Mouse (Mus musculus) embryonic facial prominence, embryonic 13.5 days (tissue): Measurements from ENCODE around the gene Gm11060. TPM values are rescaled to one million over a fixed set of nuclear protein-coding genes. Genes with fewer than 3 reads are reported as not detected.

ENCODE experiments used
- ATAC-seq: fragments of 200-750 bp; cut with Nextera tagmentation; 2 replicates; pipeline ENCODE4 v1.8.0; 2017; ENCODE audit warnings: low read depth; ENCODE audit not compliant: insufficient number of reproducible peaks, insufficient read depth, low FRiP score, low TSS enrichment
- H3K27ac ChIP-seq: fragments of 300-500 bp; sonication (generic); 2 replicates; pipeline ENCODE4 v1.5.1; 2015; ENCODE audit warnings: moderate library complexity, mild to moderate bottlenecking, inconsistent platforms
- H3K27me3 ChIP-seq: fragments of 300-500 bp; sonication (generic); 2 replicates; pipeline ENCODE4 v1.6.1; 2015; ENCODE audit warnings: mild to moderate bottlenecking, inconsistent platforms
- H3K36me3 ChIP-seq: fragments of 300-500 bp; sonication (generic); 2 replicates; pipeline ENCODE4 v1.6.1; 2015; ENCODE audit warnings: mild to moderate bottlenecking, inconsistent platforms
- H3K4me1 ChIP-seq: fragments of 300-500 bp; sonication (generic); 2 replicates; pipeline ENCODE4 v1.6.1; 2015; ENCODE audit warnings: inconsistent platforms
- H3K4me2 ChIP-seq: fragments of 300-500 bp; sonication (generic); 2 replicates; pipeline ENCODE4 v1.6.1; 2015; ENCODE audit warnings: moderate library complexity, mild to moderate bottlenecking, inconsistent platforms
- H3K4me3 ChIP-seq: fragments of 300-500 bp; sonication (generic); 2 replicates; pipeline ENCODE4 v1.5.1; 2015; ENCODE audit warnings: mild to moderate bottlenecking, inconsistent platforms
- H3K9ac ChIP-seq: fragments of 300-500 bp; sonication (generic); 2 replicates; pipeline ENCODE4 v1.6.1; 2015; ENCODE audit warnings: mild to moderate bottlenecking, inconsistent platforms
- H3K9me3 ChIP-seq: fragments of 300-500 bp; sonication (generic); 2 replicates; pipeline ENCODE4 v1.6.1; 2016; ENCODE audit warnings: inconsistent platforms
- WGBS: fragments of 180-500 bp; shearing (Covaris S2); methylation state at CpG from one replicate; pipeline ENCODE4 v1.1.7; 2015; ENCODE audit warnings: mixed read lengths; 5-methylcytosine and 5-hydroxymethylcytosine counted together
- polyA plus RNA-seq: library from polyadenylated mRNA; unstranded; fragments of >200 nt; fragmentation: Nextera tagmentation; extraction: Ambion mirVana; gene quantifications from 2 replicates; pipeline ENCODE4 v1.2.1, GENCODE M21; 2015

Gene Gm11060
- polyA plus RNA-seq, result not detected in 2 replicates

- whole genome bisulfite sequencing, result 70% methylated on average over 2 of the region's 2 CpGs
- Histone ChIP-seq H3K4me3 (no peak within 1 kb of the TSS), H3K27ac (no peak within 1 kb of the TSS), H3K4me1 (peaks cover 9% of the 10 kb centered on the region; the same call in 1 of the 2 replicates), H3K9me3 (no peaks in the 10 kb centered on the region), H3K27me3 (no peaks in the 10 kb centered on the region), H3K36me3 (no peaks in the 10 kb centered on the region), H3K4me2 (no peak within 1 kb of the TSS), H3K9ac (no peak within 1 kb of the TSS)
- ATAC-seq, result no peak
Observed at GRCm38 (mm10) chr2:105091718-105092117, at the start of gene Gm11060. Gene Gm11060, plus strand, starts transcription at chr2:105092018.

GRCm38 (mm10) chr2:105043152-105043551, 48.7 kb upstream of the Gm11060 start:
- Histone ChIP-seq H3K9ac (no peak overlapping the region), H3K4me3 (no peak overlapping the region), H3K4me1 (no peaks in the 10 kb centered on the region), H3K4me2 (no peak overlapping the region), H3K36me3 (no peaks in the 10 kb centered on the region), H3K27me3 (no peaks in the 10 kb centered on the region), H3K9me3 (no peaks in the 10 kb centered on the region), H3K27ac (no peak overlapping the region)
- 80% methylated on average over 4 of the region's 4 CpGs for WGBS
- no peak for ATAC-seq

GRCm38 (mm10) chr2:105048301-105048700, 43.5 kb upstream of the Gm11060 start:
- Histone ChIP-seq H3K27me3 (no peaks in the 10 kb centered on the region), H3K4me3 (no peak overlapping the region), H3K9me3 (no peaks in the 10 kb centered on the region), H3K9ac (no peak overlapping the region), H3K4me2 (no peak overlapping the region), H3K4me1 (no peaks in the 10 kb centered on the region), H3K36me3 (no peaks in the 10 kb centered on the region), H3K27ac (no peak overlapping the region)
- no peak for ATAC-seq
- 67% methylated on average over 1 of the region's 1 CpGs for WGBS

DNA sequence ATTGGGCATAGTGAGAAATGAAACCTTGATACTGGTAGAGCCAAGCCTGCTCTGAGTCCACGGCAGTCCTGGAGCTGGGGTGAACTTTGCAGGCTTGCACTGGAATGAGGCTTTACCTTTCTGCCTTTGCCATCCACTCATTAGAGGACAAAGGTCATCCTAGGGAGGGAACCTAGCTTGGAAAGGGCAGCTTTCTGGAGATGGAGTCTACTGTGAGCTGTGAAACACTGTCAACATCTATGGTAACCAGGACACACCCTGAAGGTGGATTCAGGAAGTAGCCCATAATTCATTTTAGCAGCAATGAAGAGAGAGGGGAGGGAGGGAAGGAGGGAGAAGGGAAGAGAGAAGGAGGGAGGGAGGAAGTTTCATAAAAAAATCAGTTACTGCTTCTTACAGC, 36.3 kb upstream of the Gm11060 start:
- H3K9me3 ChIP-seq, result no peaks in the 10 kb centered on the region
- no peak overlapping the region for H3K4me3 ChIP-seq
- H3K27me3 ChIP-seq, result no peaks in the 10 kb centered on the region
- H3K27ac ChIP-seq, result no peak overlapping the region
- H3K36me3 ChIP-seq, result no peaks in the 10 kb centered on the region
- ATAC-seq, result no peak
- 64% methylated on average over 1 of the region's 1 CpGs for WGBS
- no peak overlapping the region for H3K9ac ChIP-seq
- H3K4me2 ChIP-seq, result no peak overlapping the region
- no peaks in the 10 kb centered on the region for H3K4me1 ChIP-seq

GRCm38 (mm10) chr2:105058577-105059116, 33.2 kb upstream of the Gm11060 start:
- no peak overlapping the region for H3K4me3 ChIP-seq
- no peak overlapping the region for H3K27ac ChIP-seq
- no peaks in the 10 kb centered on the region for H3K27me3 ChIP-seq
- no peaks in the 10 kb centered on the region for H3K36me3 ChIP-seq
- WGBS, result 77% methylated on average over 7 of the region's 7 CpGs
- no peaks in the 10 kb centered on the region for H3K9me3 ChIP-seq
- H3K9ac ChIP-seq, result no peak overlapping the region
- H3K4me2 ChIP-seq, result no peak overlapping the region
- H3K4me1 ChIP-seq, result no peaks in the 10 kb centered on the region
- ATAC-seq, result no peak

- Histone ChIP-seq H3K9ac (no peak overlapping the region), H3K27ac (no peak overlapping the region), H3K4me1 (no peaks in the 10 kb centered on the region), H3K4me2 (no peak overlapping the region), H3K9me3 (no peaks in the 10 kb centered on the region), H3K27me3 (no peaks in the 10 kb centered on the region), H3K4me3 (no peak overlapping the region), H3K36me3 (no peaks in the 10 kb centered on the region)
- 56% methylated on average over 7 of the region's 7 CpGs for WGBS
- no peak for ATAC-seq
Observed at GRCm38 (mm10) chr2:105062741-105063372, 29.0 kb upstream of the Gm11060 start.

- no peaks in the 10 kb centered on the region for H3K27me3 ChIP-seq
- no peak overlapping the region for H3K4me2 ChIP-seq
- no peak overlapping the region for H3K4me3 ChIP-seq
- H3K9ac ChIP-seq, result no peak overlapping the region
- no peaks in the 10 kb centered on the region for H3K36me3 ChIP-seq
- ATAC-seq, result no peak
- H3K9me3 ChIP-seq, result no peaks in the 10 kb centered on the region
- no peaks in the 10 kb centered on the region for H3K4me1 ChIP-seq
- WGBS, result 72% methylated on average over 4 of the region's 4 CpGs
- H3K27ac ChIP-seq, result no peak overlapping the region
Observed at GRCm38 (mm10) chr2:105072496-105072895, 19.3 kb upstream of the Gm11060 start.

- no peaks in the 10 kb centered on the region for H3K4me1 ChIP-seq
- H3K9me3 ChIP-seq, result no peaks in the 10 kb centered on the region
- H3K4me3 ChIP-seq, result no peak overlapping the region
- H3K27ac ChIP-seq, result no peak overlapping the region
- no peaks in the 10 kb centered on the region for H3K27me3 ChIP-seq
- no peak overlapping the region for H3K4me2 ChIP-seq
- WGBS, result 42% methylated on average over 4 of the region's 4 CpGs
- no peak for ATAC-seq
- H3K36me3 ChIP-seq, result no peaks in the 10 kb centered on the region
- H3K9ac ChIP-seq, result no peak overlapping the region
Observed at GRCm38 (mm10) chr2:105074196-105074595, 17.6 kb upstream of the Gm11060 start.

DNA sequence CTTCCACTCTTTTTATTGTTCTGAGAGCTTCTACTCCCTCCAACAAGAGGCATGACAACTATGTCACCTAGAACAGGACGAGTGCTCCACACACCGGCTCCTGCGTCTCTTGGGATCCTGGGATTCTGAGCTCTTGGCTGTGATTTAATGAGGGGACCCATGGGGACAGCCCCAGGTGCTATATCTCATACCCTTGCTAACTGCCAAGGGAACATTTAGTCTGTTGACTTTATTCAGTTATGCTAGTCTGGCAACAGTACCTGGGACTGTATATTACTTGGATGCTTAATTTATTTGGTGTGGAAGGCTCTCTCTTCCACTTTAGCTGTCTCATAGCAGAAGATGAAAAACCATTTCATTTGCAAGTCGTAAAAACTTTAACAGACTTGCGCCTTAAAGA, 16.0 kb upstream of the Gm11060 start:
- H3K4me3 ChIP-seq, result no peak overlapping the region
- no peaks in the 10 kb centered on the region for H3K9me3 ChIP-seq
- H3K27ac ChIP-seq, result no peak overlapping the region
- no peaks in the 10 kb centered on the region for H3K36me3 ChIP-seq
- no peak overlapping the region for H3K9ac ChIP-seq
- ATAC-seq, result no peak
- H3K27me3 ChIP-seq, result no peaks in the 10 kb centered on the region
- WGBS, result 85% methylated on average over 5 of the region's 5 CpGs
- H3K4me2 ChIP-seq, result no peak overlapping the region
- H3K4me1 ChIP-seq, result no peaks in the 10 kb centered on the region

- whole genome bisulfite sequencing, result 87% methylated on average over 7 of the region's 7 CpGs
- H3K4me2 ChIP-seq, result no peak overlapping the region
- ATAC-seq, result no peak
- no peaks in the 10 kb centered on the region for H3K36me3 ChIP-seq
- no peak overlapping the region for H3K4me3 ChIP-seq
- 0 out of 2 replicates have a peak, but pooled peaks cover 3% of the 10 kb centered on the region for H3K27me3 ChIP-seq
- H3K27ac ChIP-seq, result no peak overlapping the region
- no peaks in the 10 kb centered on the region for H3K4me1 ChIP-seq
- no peaks in the 10 kb centered on the region for H3K9me3 ChIP-seq
- no peak overlapping the region for H3K9ac ChIP-seq
Observed at GRCm38 (mm10) chr2:105077151-105077550, 14.7 kb upstream of the Gm11060 start.

DNA sequence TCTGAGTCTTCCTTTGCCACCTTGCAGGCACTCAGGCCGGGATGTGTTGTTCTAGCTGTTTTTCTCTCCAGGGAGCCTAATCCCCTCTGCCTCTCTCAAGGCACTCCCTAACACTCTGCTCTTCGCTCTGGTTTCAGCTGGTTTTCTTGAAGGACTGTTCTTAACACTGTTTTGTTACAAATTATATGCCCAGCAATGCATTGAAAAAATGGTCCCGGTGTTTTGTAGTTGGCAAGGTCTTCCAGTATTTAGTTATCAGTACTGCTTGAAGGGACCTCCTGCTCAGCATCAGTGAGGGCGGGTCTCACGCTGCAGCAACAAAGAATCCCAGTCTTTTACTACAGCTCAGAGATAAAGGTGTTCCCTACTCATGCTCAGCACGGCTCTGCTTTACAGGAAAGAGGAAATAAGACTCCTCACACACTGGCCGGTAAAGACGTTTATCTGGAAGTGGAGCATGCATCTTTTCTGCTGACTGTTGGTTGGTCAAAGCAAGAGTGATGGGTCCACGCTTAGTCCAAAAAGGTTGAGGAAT, 9.5 kb upstream of the Gm11060 start:
- Histone ChIP-seq H3K9me3 (no peaks in the 10 kb centered on the region), H3K4me1 (no peaks in the 10 kb centered on the region), H3K27ac (no peak overlapping the region), H3K4me3 (no peak overlapping the region), H3K9ac (no peak overlapping the region), H3K27me3 (peaks cover 9% of the 10 kb centered on the region; the same call in 1 of the 2 replicates), H3K4me2 (no peak overlapping the region), H3K36me3 (no peaks in the 10 kb centered on the region)
- 24% methylated on average over 9 of the region's 9 CpGs for WGBS
- no peak for ATAC-seq

GRCm38 (mm10) chr2:105084035-105084434, 7.8 kb upstream of the Gm11060 start:
- H3K4me1 ChIP-seq, result no peaks in the 10 kb centered on the region
- H3K9ac ChIP-seq, result no peak overlapping the region
- 71% methylated on average over 4 of the region's 4 CpGs for WGBS
- no peak overlapping the region for H3K27ac ChIP-seq
- H3K36me3 ChIP-seq, result no peaks in the 10 kb centered on the region
- H3K4me3 ChIP-seq, result no peak overlapping the region
- no peaks in the 10 kb centered on the region for H3K9me3 ChIP-seq
- ATAC-seq, result no peak
- H3K4me2 ChIP-seq, result no peak overlapping the region
- H3K27me3 ChIP-seq, result peaks cover 9% of the 10 kb centered on the region; the same call in 1 of the 2 replicates
